In genomic region chr6:65150703-65151102, GRCm38 (mm10) we compare ENCODE assay signal across 9 mouse cellular contexts. TPM values are rescaled to one million over a fixed set of nuclear protein-coding genes. Genes with fewer than 3 reads are reported as not detected.
DNase-seq lines count a peak whose midpoint lies in the region; ATAC-seq lines count a peak whose summit lies in the region.
"Had no signal": no experiment of that assay in that cellular context is flagged by ENCODE, and none has a peak within 500 bp of the region (broad histone marks: within the 10 kb centered on the region; RNA-seq: fewer than 3 reads in every experiment).

No protein-coding gene starts in this region.

- H3K27ac ChIP-seq in heart, embryonic 15.5 days: no peak overlapping the region
- no peak overlapping the region for H3K27ac ChIP-seq in hindbrain, embryonic 11.5 days (ENCODE audit: low read depth, low read length)
- no peak overlapping the region for H3K27ac ChIP-seq in midbrain, embryonic 12.5 days (replicated peaks)

- intact Hi-C loops in heart, postnatal 25 days (cut with DNase I): no loop called here

- H3K9ac ChIP-seq in heart, embryonic 15.5 days: no peak overlapping the region
- 0 out of 2 replicates have a peak overlapping the region, but pooled peaks have one; percentile 31 for H3K9ac ChIP-seq in hindbrain, embryonic 11.5 days (ENCODE audit: low read depth, low read length)
- H3K9ac ChIP-seq in midbrain, embryonic 12.5 days (replicated peaks): 0 out of 2 replicates have a peak overlapping the region, but pooled peaks have one; percentile 7

- no peaks in the 10 kb centered on the region for H3K27me3 ChIP-seq in heart, embryonic 15.5 days
- H3K27me3 ChIP-seq in hindbrain, embryonic 11.5 days (ENCODE audit: control insufficient read depth, insufficient read depth, low read length): no peaks in the 10 kb centered on the region
- H3K27me3 ChIP-seq in midbrain, embryonic 12.5 days: no peaks in the 10 kb centered on the region
- H3K27me3 ChIP-seq: CH12.LX had no signal

- H3K9me3 ChIP-seq in heart, embryonic 15.5 days (replicated peaks): no peaks in the 10 kb centered on the region
- H3K9me3 ChIP-seq in hindbrain, embryonic 11.5 days (ENCODE audit: control insufficient read depth, low read length): no peaks in the 10 kb centered on the region
- no peaks in the 10 kb centered on the region for H3K9me3 ChIP-seq in midbrain, embryonic 12.5 days

- DNase-seq in heart, postnatal 25 days (ENCODE audit: low spot score): no peak
- peak; percentile 31 for DNase-seq in cerebellum, adult 9-11 months
- DNase-seq in hindbrain, embryonic 11.5 days (ENCODE audit: low spot score): peak; percentile 29
- no peak for DNase-seq in urinary bladder, postnatal 14 days (ENCODE audit: low spot score)
- DNase-seq in ovary, adult 18-20 months (ENCODE audit: low spot score): no peak
- DNase-seq in layer of hippocampus, postnatal 36 days: no peak

- 7% methylated on average over 22 of the region's 22 CpGs for WGBS in heart, embryonic 15.5 days
- 13% methylated on average over 22 of the region's 22 CpGs for WGBS in hindbrain, embryonic 11.5 days
- 6% methylated on average over 22 of the region's 22 CpGs for WGBS in midbrain, embryonic 12.5 days

- no peak for ATAC-seq in heart, embryonic 15.5 days (replicated peaks; ENCODE audit: insufficient number of reproducible peaks, insufficient read depth, low FRiP score, low read depth)
- peak; percentile 38; the same call in 1 of the 2 replicates for ATAC-seq in hindbrain, embryonic 11.5 days (ENCODE audit: low FRiP score)
- no peak for ATAC-seq in midbrain, embryonic 12.5 days (ENCODE audit: low FRiP score, low read depth)

- H3K4me1 ChIP-seq in heart, embryonic 15.5 days (replicated peaks): 0 out of 2 replicates have a peak, but pooled peaks cover 3% of the 10 kb centered on the region
- H3K4me1 ChIP-seq in hindbrain, embryonic 11.5 days (replicated peaks; ENCODE audit: control insufficient read depth, insufficient read depth, low read length): no peaks in the 10 kb centered on the region
- no peaks in the 10 kb centered on the region for H3K4me1 ChIP-seq in midbrain, embryonic 12.5 days

- peak overlapping the region; percentile 30 for H3K4me3 ChIP-seq in heart, embryonic 15.5 days
- no peak overlapping the region for H3K4me3 ChIP-seq in hindbrain, embryonic 11.5 days (ENCODE audit: low read depth, low read length)
- H3K4me3 ChIP-seq in midbrain, embryonic 12.5 days: 0 out of 2 replicates have a peak overlapping the region, but pooled peaks have one; percentile 2

- H3K4me2 ChIP-seq in heart, embryonic 15.5 days: peak overlapping the region; percentile 52
- peak overlapping the region; percentile 35 for H3K4me2 ChIP-seq in hindbrain, embryonic 11.5 days (replicated peaks; ENCODE audit: low read depth, low read length)
- H3K4me2 ChIP-seq in midbrain, embryonic 12.5 days (replicated peaks): peak overlapping the region; percentile 37

- no peaks in the 10 kb centered on the region for H3K36me3 ChIP-seq in heart, embryonic 15.5 days
- no peaks in the 10 kb centered on the region for H3K36me3 ChIP-seq in hindbrain, embryonic 11.5 days (ENCODE audit: control insufficient read depth, insufficient read depth, low read length)
- no peaks in the 10 kb centered on the region for H3K36me3 ChIP-seq in midbrain, embryonic 12.5 days

RNA-seq across cellular contexts. Expression of gene Hpgds, which starts 6.0 kb away (rescaled TPM):
- polyA plus RNA-seq in heart, embryonic 15.5 days (2015; fragmentation: Nextera tagmentation; extraction: Ambion mirVana): 3.0 and 4.2 TPM in 2 replicates
- total RNA-seq in heart, postnatal 25 days (2021): 1 to 10 TPM in 1 of 2 experiments, under 1 TPM in 1; 0.48 to 1.0 TPM
- 13.5 and 18.0 TPM in 2 replicates for polyA plus RNA-seq in hindbrain, embryonic 11.5 days (2014; fragmentation: Nextera tagmentation; extraction: Ambion mirVana)
- 10.1 and 13.0 TPM in 2 replicates for polyA plus RNA-seq in midbrain, embryonic 12.5 days (2016; fragmentation: Nextera tagmentation; extraction: Ambion mirVana)
- 1 to 10 TPM; 3.9 to 4.5 TPM for total RNA-seq in layer of hippocampus, postnatal 36 days (2021)

Comparison
In these comparisons a context has a peak if more than half of its experiments do, and no peak if none do; other contexts are left out.
1. DNase-seq: peak in cerebellum, adult 9-11 months (single experiment) and hindbrain, embryonic 11.5 days (single experiment); none in heart, postnatal 25 days (single experiment), urinary bladder, postnatal 14 days (single experiment), ovary, adult 18-20 months (single experiment) and layer of hippocampus, postnatal 36 days (0 of 2).
2. Peak in every context shown above with its lines, with median percentiles within 50 percentile points of each other: H3K4me2 ChIP-seq.